Comparison of ENCODE assay signal across 21 mouse cellular contexts in genomic region chr9:15866280-15867072, GRCm38 (mm10). TPM values are rescaled to one million over a fixed set of nuclear protein-coding genes. Genes with fewer than 3 reads are reported as not detected.
A peak's percentile ranks its signal among the peaks of the same experiment; 100 is the strongest.
DNase-seq lines count a peak whose midpoint lies in the region; ATAC-seq and TF ChIP-seq lines count a peak whose summit lies in the region.
"Had no signal": no experiment of that assay in that cellular context is flagged by ENCODE, and none has a peak within 500 bp of the region (broad histone marks: within the 10 kb centered on the region; RNA-seq: fewer than 3 reads in every experiment).

No protein-coding gene starts in this region.

- H3K36me3 ChIP-seq in forebrain, embryonic 13.5 days (ENCODE audit: poor library complexity, severe bottlenecking): no peaks in the 10 kb centered on the region
- H3K36me3 ChIP-seq in forebrain, embryonic 11.5 days (ENCODE audit: control insufficient read depth, insufficient read depth, low read length): no peaks in the 10 kb centered on the region
- H3K36me3 ChIP-seq in limb, embryonic 11.5 days (ENCODE audit: control insufficient read depth, insufficient read depth, low read length): no peaks in the 10 kb centered on the region
- H3K36me3 ChIP-seq in limb, embryonic 10.5 days: no peaks in the 10 kb centered on the region
- H3K36me3 ChIP-seq in hindbrain, embryonic 15.5 days: no peaks in the 10 kb centered on the region
- H3K36me3 ChIP-seq in neural tube, embryonic 13.5 days: no peaks in the 10 kb centered on the region
- H3K36me3 ChIP-seq in liver, postnatal 0 days (replicated peaks; ENCODE audit: insufficient read depth, low read length): no peaks in the 10 kb centered on the region
- H3K36me3 ChIP-seq in stomach, postnatal 0 days (ENCODE audit: control insufficient read depth, insufficient read depth, low read length): no peaks in the 10 kb centered on the region
- H3K36me3 ChIP-seq: forebrain, embryonic 10.5 days; heart, embryonic 13.5 days; midbrain, embryonic 13.5 days had no signal

- no peak for TF ChIP-seq CTCF in liver, postnatal 0 days (IDR thresholded peaks at IDR 0.05; ENCODE audit: low read depth)
- TF ChIP-seq CTCF in stomach, postnatal 0 days (IDR thresholded peaks at IDR 0.05; ENCODE audit: low read depth): no peak

- peaks cover 6% of the 10 kb centered on the region for H3K4me1 ChIP-seq in forebrain, embryonic 13.5 days
- H3K4me1 ChIP-seq in forebrain, embryonic 11.5 days (replicated peaks; ENCODE audit: control insufficient read depth, insufficient read depth, low read length): no peaks in the 10 kb centered on the region; the same call in 1 of the 2 replicates
- H3K4me1 ChIP-seq in limb, embryonic 11.5 days (ENCODE audit: control insufficient read depth, insufficient read depth, low read length): peaks cover 7% of the 10 kb centered on the region; the same call in 1 of the 2 replicates
- peaks cover 16% of the 10 kb centered on the region for H3K4me1 ChIP-seq in limb, embryonic 10.5 days
- no peaks in the 10 kb centered on the region for H3K4me1 ChIP-seq in hindbrain, embryonic 15.5 days (replicated peaks)
- peaks cover 10% of the 10 kb centered on the region for H3K4me1 ChIP-seq in neural tube, embryonic 13.5 days (replicated peaks)
- no peaks in the 10 kb centered on the region for H3K4me1 ChIP-seq in liver, postnatal 0 days (ENCODE audit: insufficient read depth)
- H3K4me1 ChIP-seq in stomach, postnatal 0 days (replicated peaks; ENCODE audit: control insufficient read depth, insufficient read depth): no peaks in the 10 kb centered on the region
- H3K4me1 ChIP-seq: midbrain, embryonic 13.5 days had no signal

- 0 out of 2 replicates have a peak, but pooled peaks have one; percentile 19 for ATAC-seq in forebrain, embryonic 13.5 days
- no peak for ATAC-seq in forebrain, embryonic 11.5 days (replicated peaks; ENCODE audit: low FRiP score)
- ATAC-seq in limb, embryonic 11.5 days (ENCODE audit: insufficient number of reproducible peaks, low FRiP score, low TSS enrichment, low read depth): no peak
- ATAC-seq in hindbrain, embryonic 15.5 days (ENCODE audit: low FRiP score, low read depth): peak; percentile 83
- ATAC-seq in neural tube, embryonic 13.5 days (ENCODE audit: low read depth): peak; percentile 92
- no peak for ATAC-seq in liver, postnatal 0 days
- ATAC-seq in stomach, postnatal 0 days (ENCODE audit: low FRiP score, low TSS enrichment): no peak
- ATAC-seq: intestine, embryonic 16.5 days; midbrain, embryonic 13.5 days had no signal

- TF ChIP-seq EP300 in liver, postnatal 0 days (IDR thresholded peaks at IDR 0.05; ENCODE audit: low read depth): no peak
- no peak for TF ChIP-seq EP300 in stomach, postnatal 0 days (optimal IDR thresholded peaks at IDR 0.05)

- H3K27me3 ChIP-seq in forebrain, embryonic 13.5 days: no peaks in the 10 kb centered on the region
- H3K27me3 ChIP-seq in forebrain, embryonic 11.5 days (ENCODE audit: control insufficient read depth, insufficient read depth, low read length): no peaks in the 10 kb centered on the region
- no peaks in the 10 kb centered on the region for H3K27me3 ChIP-seq in limb, embryonic 11.5 days (ENCODE audit: control insufficient read depth, insufficient read depth, low read length)
- no peaks in the 10 kb centered on the region for H3K27me3 ChIP-seq in limb, embryonic 10.5 days (ENCODE audit: low read depth, poor library complexity, severe bottlenecking)
- no peaks in the 10 kb centered on the region for H3K27me3 ChIP-seq in hindbrain, embryonic 15.5 days
- no peaks in the 10 kb centered on the region for H3K27me3 ChIP-seq in neural tube, embryonic 13.5 days
- no peaks in the 10 kb centered on the region for H3K27me3 ChIP-seq in liver, postnatal 0 days (ENCODE audit: insufficient read depth, low read length)
- H3K27me3 ChIP-seq in stomach, postnatal 0 days (ENCODE audit: control insufficient read depth, insufficient read depth, low read length): no peaks in the 10 kb centered on the region
- H3K27me3 ChIP-seq: midbrain, embryonic 13.5 days had no signal

- no peaks in the 10 kb centered on the region for H3K9me3 ChIP-seq in forebrain, embryonic 13.5 days (replicated peaks)
- no peaks in the 10 kb centered on the region for H3K9me3 ChIP-seq in forebrain, embryonic 11.5 days (ENCODE audit: control insufficient read depth, low read length)
- H3K9me3 ChIP-seq in limb, embryonic 11.5 days (ENCODE audit: control insufficient read depth, low read length): no peaks in the 10 kb centered on the region
- no peaks in the 10 kb centered on the region for H3K9me3 ChIP-seq in limb, embryonic 10.5 days (replicated peaks)
- H3K9me3 ChIP-seq in hindbrain, embryonic 15.5 days: no peaks in the 10 kb centered on the region
- H3K9me3 ChIP-seq in neural tube, embryonic 13.5 days: no peaks in the 10 kb centered on the region
- H3K9me3 ChIP-seq in liver, postnatal 0 days (ENCODE audit: low read length): no peaks in the 10 kb centered on the region
- no peaks in the 10 kb centered on the region for H3K9me3 ChIP-seq in stomach, postnatal 0 days (ENCODE audit: control insufficient read depth, low read length)
- H3K9me3 ChIP-seq: forebrain, embryonic 10.5 days; heart, embryonic 13.5 days; midbrain, embryonic 13.5 days had no signal

- WGBS in forebrain, embryonic 13.5 days: 62% methylated on average over 10 of the region's 10 CpGs
- WGBS in forebrain, embryonic 11.5 days: 70% methylated on average over 10 of the region's 10 CpGs
- 53% methylated on average over 10 of the region's 10 CpGs for WGBS in limb, embryonic 11.5 days
- 68% methylated on average over 10 of the region's 10 CpGs for WGBS in limb, embryonic 10.5 days
- 56% methylated on average over 10 of the region's 10 CpGs for WGBS in hindbrain, embryonic 15.5 days
- 46% methylated on average over 10 of the region's 10 CpGs for whole genome bisulfite sequencing in neural tube, embryonic 13.5 days
- whole genome bisulfite sequencing in liver, postnatal 0 days (ENCODE audit: insufficient replicate concordance): 70% methylated on average over 10 of the region's 10 CpGs
- WGBS in stomach, postnatal 0 days: 58% methylated on average over 10 of the region's 10 CpGs

- no peak overlapping the region for H3K9ac ChIP-seq in forebrain, embryonic 13.5 days
- H3K9ac ChIP-seq in forebrain, embryonic 11.5 days (ENCODE audit: low read length): no peak overlapping the region
- no peak overlapping the region for H3K9ac ChIP-seq in limb, embryonic 11.5 days (ENCODE audit: low read length)
- no peak overlapping the region for H3K9ac ChIP-seq in hindbrain, embryonic 15.5 days
- H3K9ac ChIP-seq in neural tube, embryonic 13.5 days: no peak overlapping the region
- H3K9ac ChIP-seq in liver, postnatal 0 days (replicated peaks): no peak overlapping the region
- no peak overlapping the region for H3K9ac ChIP-seq in stomach, postnatal 0 days (ENCODE audit: low read length)
- H3K9ac ChIP-seq: heart, embryonic 13.5 days; midbrain, embryonic 13.5 days had no signal

- no peak overlapping the region for H3K4me2 ChIP-seq in forebrain, embryonic 13.5 days
- no peak overlapping the region for H3K4me2 ChIP-seq in forebrain, embryonic 11.5 days (ENCODE audit: low read depth, low read length, severe bottlenecking)
- no peak overlapping the region for H3K4me2 ChIP-seq in limb, embryonic 11.5 days (ENCODE audit: low read depth, severe bottlenecking)
- H3K4me2 ChIP-seq in hindbrain, embryonic 15.5 days: no peak overlapping the region
- no peak overlapping the region for H3K4me2 ChIP-seq in neural tube, embryonic 13.5 days
- no peak overlapping the region for H3K4me2 ChIP-seq in liver, postnatal 0 days (ENCODE audit: low read depth, low read length)
- no peak overlapping the region for H3K4me2 ChIP-seq in stomach, postnatal 0 days (replicated peaks; ENCODE audit: low read depth)
- H3K4me2 ChIP-seq: heart, embryonic 13.5 days; midbrain, embryonic 13.5 days had no signal

- H3K27ac ChIP-seq in forebrain, embryonic 13.5 days: no peak overlapping the region
- no peak overlapping the region for H3K27ac ChIP-seq in forebrain, embryonic 11.5 days (ENCODE audit: low read depth, low read length)
- no peak overlapping the region for H3K27ac ChIP-seq in limb, embryonic 11.5 days (replicated peaks; ENCODE audit: low read depth, low read length)
- no peak overlapping the region for H3K27ac ChIP-seq in limb, embryonic 10.5 days
- no peak overlapping the region for H3K27ac ChIP-seq in hindbrain, embryonic 15.5 days (replicated peaks)
- no peak overlapping the region for H3K27ac ChIP-seq in neural tube, embryonic 13.5 days (replicated peaks)
- H3K27ac ChIP-seq in liver, postnatal 0 days (ENCODE audit: low read depth): no peak overlapping the region
- H3K27ac ChIP-seq in stomach, postnatal 0 days (replicated peaks): no peak overlapping the region
- H3K27ac ChIP-seq: forebrain, embryonic 10.5 days; heart, embryonic 13.5 days; midbrain, embryonic 13.5 days had no signal

- H3K4me3 ChIP-seq in forebrain, embryonic 13.5 days: no peak overlapping the region
- H3K4me3 ChIP-seq in forebrain, embryonic 11.5 days (ENCODE audit: low read depth, low read length): no peak overlapping the region
- H3K4me3 ChIP-seq in limb, embryonic 11.5 days (ENCODE audit: low read depth, low read length): no peak overlapping the region
- no peak overlapping the region for H3K4me3 ChIP-seq in limb, embryonic 10.5 days
- H3K4me3 ChIP-seq in hindbrain, embryonic 15.5 days: no peak overlapping the region
- H3K4me3 ChIP-seq in neural tube, embryonic 13.5 days: no peak overlapping the region
- no peak overlapping the region for H3K4me3 ChIP-seq in liver, postnatal 0 days (ENCODE audit: low read depth, low read length)
- no peak overlapping the region for H3K4me3 ChIP-seq in stomach, postnatal 0 days (ENCODE audit: low read depth, low read length)
- H3K4me3 ChIP-seq: forebrain, embryonic 10.5 days; heart, embryonic 13.5 days; midbrain, embryonic 13.5 days had no signal

- DNase-seq in forebrain, embryonic 11.5 days (ENCODE audit: low spot score): no peak
- peak; percentile 48 for DNase-seq in limb, embryonic 11.5 days (ENCODE audit: low spot score)
- no peak for DNase-seq in limb, embryonic 10.5 days (ENCODE audit: low spot score)
- no peak for DNase-seq in liver, postnatal 0 days
- DNase-seq in stomach, postnatal 0 days (ENCODE audit: low spot score): no peak
- DNase-seq: adrenal gland, postnatal 25 days; B cell, adult 2 months; cerebellum, adult 2 months; lung, adult 18-20 months; lung, postnatal 14 days; thymus, postnatal 25 days had no signal

RNA-seq across cellular contexts. Expression of gene Mtnr1b, which starts 7.9 kb away (rescaled TPM):
- not detected in 2 replicates for polyA plus RNA-seq in forebrain, embryonic 13.5 days (2015; fragmentation: Nextera tagmentation; extraction: Ambion mirVana)
- not detected in 2 replicates for polyA plus RNA-seq in forebrain, embryonic 11.5 days (2014; fragmentation: Nextera tagmentation; extraction: Ambion mirVana)
- polyA plus RNA-seq in limb, embryonic 11.5 days (2014; fragmentation: Nextera tagmentation; extraction: Ambion mirVana): not detected in 2 replicates
- polyA plus RNA-seq in limb, embryonic 10.5 days (2016; fragmentation: Nextera tagmentation; extraction: Ambion mirVana): not detected in 2 replicates
- not detected in 2 replicates for polyA plus RNA-seq in hindbrain, embryonic 15.5 days (2015; fragmentation: Nextera tagmentation; extraction: Ambion mirVana)
- polyA plus RNA-seq in neural tube, embryonic 13.5 days (2015; fragmentation: Nextera tagmentation; extraction: Ambion mirVana): not detected in 2 replicates
- polyA plus RNA-seq in liver, postnatal 0 days (2015; fragmentation: Nextera tagmentation; extraction: Ambion mirVana): not detected in 2 replicates
- polyA plus RNA-seq in stomach, postnatal 0 days (2015; fragmentation: Nextera tagmentation; extraction: Ambion mirVana): not detected in 2 replicates
- polyA plus RNA-seq: cerebellum, adult 2 months; forebrain, embryonic 10.5 days; heart, embryonic 13.5 days; intestine, embryonic 16.5 days; kidney, embryonic 16.5 days; large intestine, adult 2 months; liver, adult 2 months; midbrain, embryonic 13.5 days had no signal

Comparison
In these comparisons a context has a peak if more than half of its experiments do, and no peak if none do; other contexts are left out.
1. ATAC-seq: peak in forebrain, embryonic 13.5 days (single experiment), hindbrain, embryonic 15.5 days (single experiment) and neural tube, embryonic 13.5 days (single experiment); none in forebrain, embryonic 11.5 days (single experiment), limb, embryonic 11.5 days (single experiment), liver, postnatal 0 days (single experiment) and stomach, postnatal 0 days (single experiment).